Mouse (Mus musculus): ENCODE results near the gene Lin37. TPM values are rescaled to one million over a fixed set of nuclear protein-coding genes. Genes with fewer than 3 reads are reported as not detected.

Lin37 gene
- polyA plus RNA-seq, 1 experiment from 2014 or later = 45.6 TPM

DNA sequence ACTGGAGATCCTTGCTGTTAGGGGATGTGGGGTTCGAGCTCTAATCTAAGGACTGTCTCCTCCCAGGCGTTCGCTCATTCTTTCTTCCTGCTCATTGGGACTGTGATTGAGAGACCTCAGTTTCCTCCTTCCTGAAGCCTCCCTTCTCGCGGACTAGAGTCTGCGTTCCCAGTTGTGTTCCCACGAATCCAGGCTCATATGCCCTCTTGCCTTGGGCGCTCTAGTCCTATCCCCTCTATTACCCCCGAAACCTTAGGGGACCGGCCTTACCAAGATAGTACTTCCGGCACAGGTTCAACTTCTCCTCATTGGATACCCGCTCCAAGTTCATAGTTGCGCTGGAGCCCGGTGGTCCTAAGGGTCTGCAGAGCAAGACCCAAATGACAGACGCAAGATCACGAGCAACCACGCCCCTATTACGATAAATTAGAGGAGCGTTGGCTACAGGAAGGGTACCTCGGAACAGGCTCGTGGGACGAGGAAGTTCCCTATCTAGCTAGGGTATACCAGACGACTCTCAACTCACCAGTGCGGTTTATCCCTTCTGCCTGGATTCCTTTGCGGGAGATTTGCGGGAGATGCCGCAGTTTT, 3.0 kb upstream of the Lin37 start:
- H3K4me1 ChIP-seq = peaks cover 33% of the 10 kb centered on the region
- H3K27me3 ChIP-seq = no peaks in the 10 kb centered on the region
- peaks cover 16% of the 10 kb centered on the region for H3K36me3 ChIP-seq
- WGBS = 1% methylated on average over 27 of the region's 27 CpGs
- H3K4me2 ChIP-seq (replicated peaks) = peak overlapping the region; percentile 81
- peak overlapping the region; percentile 55 for H3K9ac ChIP-seq
- H3K4me3 ChIP-seq (replicated peaks) = peak overlapping the region; percentile 94
- H3K27ac ChIP-seq (replicated peaks) = peak overlapping the region; percentile 98
- ATAC-seq (ENCODE audit: insufficient number of reproducible peaks, low FRiP score, low TSS enrichment, low read depth) = no peak
- no peaks in the 10 kb centered on the region for H3K9me3 ChIP-seq (replicated peaks)

DNA sequence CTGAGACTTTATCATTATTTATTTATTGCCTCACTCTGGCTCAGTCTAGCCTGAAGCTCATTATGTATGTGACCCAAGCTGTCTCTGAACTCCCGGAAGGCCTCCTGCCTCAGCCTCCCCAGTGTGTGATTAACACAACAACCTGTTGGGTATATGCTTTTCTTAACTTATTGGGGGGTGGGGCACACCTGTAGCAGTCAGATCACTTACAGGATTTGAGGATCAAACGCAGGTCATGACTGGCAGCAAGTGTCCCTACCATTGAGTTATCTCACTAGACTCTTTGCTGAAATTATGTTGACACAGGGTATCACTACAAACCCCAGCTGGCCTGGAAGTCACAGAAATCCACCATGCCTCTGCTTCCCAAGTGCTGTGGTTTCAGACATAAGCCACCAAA, 658 bp upstream of the Lin37 start:
- ATAC-seq (ENCODE audit: insufficient number of reproducible peaks, low FRiP score, low TSS enrichment, low read depth) = no peak
- Histone ChIP-seq H3K4me2 (replicated peaks) (peak overlapping the region; percentile 86; the same call in 1 of the 2 replicates), H3K4me1 (peaks cover 33% of the 10 kb centered on the region), H3K9me3 (replicated peaks) (no peaks in the 10 kb centered on the region), H3K27ac (replicated peaks) (no peak overlapping the region), H3K9ac (0 out of 2 replicates have a peak overlapping the region, but pooled peaks have one; percentile 2), H3K27me3 (no peaks in the 10 kb centered on the region), H3K36me3 (peaks cover 23% of the 10 kb centered on the region), H3K4me3 (replicated peaks) (no peak overlapping the region)
- 67% methylated on average over 2 of the region's 2 CpGs for WGBS

DNA sequence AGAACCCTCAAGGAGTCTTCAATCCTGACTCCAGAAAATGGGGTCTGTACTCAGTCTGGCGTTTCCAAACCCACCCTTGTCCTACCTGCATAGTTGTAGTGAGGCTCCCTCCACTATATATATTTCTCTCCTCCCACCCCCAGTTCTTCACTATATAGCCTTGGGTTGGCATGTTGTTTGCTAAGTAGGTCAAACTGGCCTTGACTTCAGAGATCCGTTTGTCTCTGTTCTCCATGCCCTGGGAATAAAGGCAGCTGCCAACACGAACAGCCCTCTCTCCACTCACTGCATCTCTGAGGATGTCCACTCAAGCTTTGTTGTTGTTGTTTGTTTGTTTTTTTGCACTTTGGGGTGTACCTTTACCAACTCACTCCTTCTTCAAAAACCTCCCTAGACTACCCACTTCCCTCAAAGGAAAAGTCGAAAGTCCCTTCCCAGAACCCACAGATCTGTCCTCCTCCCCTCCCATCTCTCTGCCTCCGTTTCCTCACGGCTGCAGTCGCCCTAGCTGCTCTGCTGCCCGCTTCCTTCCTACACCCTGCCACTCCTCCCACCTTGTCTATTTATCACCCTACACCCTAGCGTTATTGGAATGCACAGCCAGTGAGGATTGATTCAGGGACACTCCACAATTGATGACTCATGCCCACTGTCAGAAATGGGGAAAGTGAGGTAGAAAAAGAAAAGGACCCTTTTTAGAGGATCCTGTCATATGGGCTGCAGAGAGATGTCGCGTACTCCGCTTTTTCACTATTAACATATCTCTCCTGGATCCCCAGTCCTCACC, 789 bp downstream of the Lin37 start:
- Histone ChIP-seq H3K36me3 (peaks cover 30% of the 10 kb centered on the region), H3K9me3 (replicated peaks) (no peaks in the 10 kb centered on the region), H3K27ac (replicated peaks) (peak overlapping the region; percentile 71), H3K4me1 (peaks cover 30% of the 10 kb centered on the region), H3K27me3 (no peaks in the 10 kb centered on the region), H3K4me2 (replicated peaks) (peak overlapping the region; percentile 86), H3K9ac (peak overlapping the region; percentile 79), H3K4me3 (replicated peaks) (peak overlapping the region; percentile 74)
- no peak for ATAC-seq (ENCODE audit: insufficient number of reproducible peaks, low FRiP score, low TSS enrichment, low read depth)
- WGBS = 14% methylated on average over 12 of the region's 12 CpGs

DNA sequence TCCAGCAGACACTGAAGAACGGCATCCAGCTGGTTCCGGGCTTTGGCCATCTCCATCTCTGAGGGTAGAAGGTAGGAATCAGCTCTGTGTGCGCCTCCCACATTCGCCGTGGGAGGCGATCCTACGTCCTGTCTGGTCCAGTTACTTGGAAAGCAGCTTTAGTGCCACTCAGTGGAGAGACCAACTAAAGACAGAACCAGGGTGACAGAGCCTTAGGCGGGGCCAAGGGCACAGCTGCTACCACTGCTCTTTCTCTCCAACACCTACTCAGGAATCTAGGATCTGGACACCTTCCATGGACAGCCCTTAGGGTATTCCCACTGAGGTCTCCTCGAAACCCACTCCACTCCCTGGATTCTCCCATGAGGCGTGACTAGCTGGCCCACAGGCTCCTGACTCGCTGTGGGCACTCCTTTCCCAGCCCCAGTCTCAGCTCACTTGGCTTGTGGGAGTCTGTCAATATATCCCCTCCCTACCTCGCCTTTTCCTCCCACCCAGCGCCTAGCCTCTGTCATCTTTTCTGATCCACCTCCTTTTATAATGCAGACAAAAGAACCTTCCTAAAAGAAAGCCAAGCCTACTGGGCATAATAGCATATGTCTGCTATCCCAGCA, 1.6 kb downstream of the Lin37 start:
- H3K4me2 ChIP-seq (replicated peaks) = peak overlapping the region; percentile 86
- H3K9me3 ChIP-seq (replicated peaks) = no peaks in the 10 kb centered on the region
- 87% methylated on average over 13 of the region's 13 CpGs for WGBS
- H3K27me3 ChIP-seq = no peaks in the 10 kb centered on the region
- no peak overlapping the region for H3K9ac ChIP-seq
- H3K4me1 ChIP-seq = peaks cover 36% of the 10 kb centered on the region
- ATAC-seq (ENCODE audit: insufficient number of reproducible peaks, low FRiP score, low TSS enrichment, low read depth) = no peak
- no peak overlapping the region for H3K27ac ChIP-seq (replicated peaks)
- H3K36me3 ChIP-seq = peaks cover 30% of the 10 kb centered on the region
- H3K4me3 ChIP-seq (replicated peaks) = peak overlapping the region; percentile 74

DNA sequence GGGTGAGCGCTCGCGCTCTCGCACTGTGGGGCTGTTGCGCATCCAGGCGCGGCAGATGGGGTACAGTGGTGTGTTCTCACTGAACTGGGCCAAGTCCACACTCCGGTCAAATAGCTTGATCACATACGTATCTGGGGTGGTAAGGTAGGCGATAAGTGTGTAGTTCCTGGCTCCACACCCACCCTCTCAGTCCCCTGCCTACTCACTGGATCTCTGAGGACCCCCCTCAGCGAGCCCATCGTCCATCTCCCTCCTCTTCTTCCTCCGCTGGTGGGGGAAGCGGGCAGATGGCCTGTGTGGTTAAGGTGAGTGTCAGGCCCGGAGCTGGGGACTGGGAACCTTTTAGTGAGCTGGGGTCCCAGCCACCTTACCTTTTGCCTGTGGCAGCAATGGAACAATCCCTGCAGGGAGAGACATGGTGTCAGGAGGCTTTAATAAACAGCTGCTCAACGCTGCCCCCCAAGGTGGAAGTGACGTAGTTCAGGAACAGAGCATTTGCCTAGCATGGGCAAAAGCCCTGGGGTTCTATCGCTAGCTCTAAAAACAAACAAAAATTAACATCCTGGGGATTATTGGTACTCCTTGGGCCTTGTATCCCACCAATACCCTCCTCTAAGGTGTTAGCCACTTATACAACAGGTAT, 2.6 kb downstream of the Lin37 start:
- Histone ChIP-seq H3K9me3 (replicated peaks) (no peaks in the 10 kb centered on the region), H3K36me3 (peaks cover 30% of the 10 kb centered on the region), H3K4me2 (replicated peaks) (no peak overlapping the region), H3K4me3 (replicated peaks) (no peak overlapping the region), H3K27me3 (no peaks in the 10 kb centered on the region), H3K9ac (no peak overlapping the region), H3K27ac (replicated peaks) (no peak overlapping the region), H3K4me1 (peaks cover 38% of the 10 kb centered on the region)
- ATAC-seq (ENCODE audit: insufficient number of reproducible peaks, low FRiP score, low TSS enrichment, low read depth) = no peak
- 92% methylated on average over 18 of the region's 18 CpGs for WGBS

DNA sequence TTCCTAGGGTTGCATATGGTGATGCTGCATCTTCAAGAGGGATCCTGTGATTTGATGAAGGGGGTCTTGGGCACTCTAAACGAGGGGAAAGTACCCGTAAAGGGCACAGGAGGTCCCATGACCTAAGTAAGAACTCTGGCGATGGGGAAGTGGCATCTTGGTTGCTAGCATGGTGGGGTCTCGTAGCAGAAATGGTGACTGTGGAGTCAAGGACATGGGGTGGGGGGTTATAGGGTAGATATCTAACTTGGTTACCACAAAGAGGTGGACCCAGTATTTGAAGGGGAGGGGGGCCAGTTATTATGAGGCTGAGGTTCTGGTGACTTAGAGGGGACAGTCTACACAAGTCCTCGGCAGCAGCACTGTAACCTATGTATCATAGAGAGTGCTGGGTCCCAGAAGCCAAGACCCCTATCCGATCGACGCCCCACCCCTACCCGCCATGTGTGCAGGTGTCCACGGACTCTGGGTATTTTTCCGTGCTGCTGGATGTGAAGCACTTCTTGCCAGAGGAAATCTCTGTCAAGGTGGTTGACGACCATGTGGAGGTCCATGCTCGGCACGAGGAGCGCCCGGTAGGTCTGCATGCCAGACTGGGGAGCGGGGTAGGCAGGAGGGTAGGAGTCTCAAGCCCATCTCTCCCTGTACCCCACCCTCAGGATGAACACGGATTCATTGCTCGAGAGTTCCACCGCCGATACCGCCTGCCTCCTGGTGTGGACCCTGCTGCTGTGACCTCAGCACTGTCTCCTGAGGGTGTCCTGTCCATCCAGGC, 5.6 kb downstream of the Lin37 start:
- no peak for ATAC-seq (ENCODE audit: insufficient number of reproducible peaks, low FRiP score, low TSS enrichment, low read depth)
- peaks cover 30% of the 10 kb centered on the region for H3K36me3 ChIP-seq
- H3K9me3 ChIP-seq (replicated peaks) = no peaks in the 10 kb centered on the region
- 86% methylated on average over 22 of the region's 22 CpGs for WGBS
- peaks cover 30% of the 10 kb centered on the region for H3K4me1 ChIP-seq
- peak overlapping the region; percentile 81 for H3K4me3 ChIP-seq (replicated peaks)
- peak overlapping the region; percentile 96 for H3K4me2 ChIP-seq (replicated peaks)
- peak overlapping the region; percentile 100; the same call in 1 of the 2 replicates for H3K27ac ChIP-seq (replicated peaks)
- peak overlapping the region; percentile 59; the same call in 1 of the 2 replicates for H3K9ac ChIP-seq
- no peaks in the 10 kb centered on the region for H3K27me3 ChIP-seq

DNA sequence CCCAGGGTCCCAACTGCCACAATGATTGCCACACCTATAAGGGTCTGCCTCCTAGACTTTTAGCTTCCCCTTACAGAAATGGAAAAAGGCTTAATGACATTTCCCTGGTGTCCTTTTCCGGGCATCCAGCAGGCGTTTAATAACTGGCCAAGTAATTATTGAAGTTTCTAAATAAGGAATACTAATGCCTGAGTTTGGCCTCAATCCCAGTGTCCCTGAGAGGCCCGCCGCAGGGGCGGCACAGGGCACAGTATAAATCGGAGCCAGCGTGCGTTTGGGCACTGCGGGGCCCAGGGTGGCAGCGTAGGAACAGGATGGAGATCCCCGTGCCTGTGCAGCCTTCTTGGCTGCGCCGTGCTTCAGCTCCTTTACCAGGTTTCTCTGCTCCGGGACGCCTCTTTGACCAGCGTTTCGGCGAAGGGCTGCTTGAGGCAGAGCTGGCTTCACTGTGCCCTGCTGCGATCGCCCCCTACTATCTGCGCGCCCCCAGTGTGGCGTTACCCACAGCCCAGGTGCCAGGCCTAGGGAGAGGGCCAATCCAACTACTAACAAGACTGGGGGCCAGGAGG, 6.5 kb downstream of the Lin37 start:
- Histone ChIP-seq H3K4me2 (replicated peaks) (peak overlapping the region; percentile 96), H3K27me3 (no peaks in the 10 kb centered on the region), H3K4me1 (peaks cover 21% of the 10 kb centered on the region), H3K4me3 (replicated peaks) (peak overlapping the region; percentile 81), H3K27ac (replicated peaks) (peak overlapping the region; percentile 100), H3K9ac (peak overlapping the region; percentile 59), H3K36me3 (peaks cover 32% of the 10 kb centered on the region), H3K9me3 (replicated peaks) (no peaks in the 10 kb centered on the region)
- WGBS = 3% methylated on average over 23 of the region's 23 CpGs
- ATAC-seq (ENCODE audit: insufficient number of reproducible peaks, low FRiP score, low TSS enrichment, low read depth) = no peak

DNA sequence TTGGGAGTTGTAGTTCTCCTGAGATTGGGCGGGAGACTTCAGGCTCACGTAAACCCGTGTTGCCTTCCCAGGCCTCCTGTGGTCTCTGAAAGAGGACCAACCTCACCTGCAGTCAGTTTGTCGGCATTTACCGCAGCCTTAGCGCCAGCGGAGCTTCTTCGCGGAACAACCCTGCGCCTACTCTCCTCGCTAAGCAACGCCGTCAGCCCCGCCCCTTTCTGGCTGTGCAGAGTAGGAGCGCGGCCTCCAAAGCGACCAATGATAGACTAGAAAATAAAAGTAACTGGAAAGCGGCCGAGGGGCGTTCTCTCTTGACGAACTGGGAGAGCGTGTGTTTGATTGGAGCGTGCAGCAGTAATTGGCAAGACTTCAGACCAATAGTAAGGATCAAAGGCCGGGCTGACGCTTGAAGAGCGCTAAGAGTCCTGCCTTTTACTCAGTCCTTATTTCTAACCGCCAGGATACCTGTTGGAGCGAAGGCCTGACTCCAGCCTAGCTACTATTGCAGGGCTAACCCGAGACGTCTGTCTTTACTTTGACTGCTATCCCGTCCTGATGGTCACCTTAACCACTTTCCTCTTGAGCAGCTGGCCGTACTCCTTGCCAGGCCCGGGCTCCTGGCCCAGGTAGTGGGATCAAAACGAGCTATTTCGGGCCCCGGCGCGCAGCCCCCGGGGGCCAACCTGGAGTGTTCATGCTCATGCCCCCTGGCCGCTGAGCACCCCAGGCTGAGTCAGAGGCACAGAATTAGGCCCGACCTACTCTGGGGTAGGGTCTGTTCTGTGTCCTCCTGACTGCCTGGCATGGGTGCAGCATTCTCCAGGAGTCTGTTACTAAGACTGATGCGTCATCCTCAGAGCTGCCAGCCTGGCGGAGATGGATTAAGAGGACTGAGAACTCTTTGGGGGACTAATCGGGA, 7.3 kb downstream of the Lin37 start, which contains the start of the genes Hspb6 and Proser3:
Hspb6 (plus strand) TSS at position 77 of the 919 bp plus-strand sequence.
Proser3 (minus strand) TSS at position 198 of the 919 bp plus-strand sequence.
- peaks cover 38% of the 10 kb centered on the region for H3K36me3 ChIP-seq
- peaks cover 17% of the 10 kb centered on the region for H3K4me1 ChIP-seq
- H3K9ac ChIP-seq = peak within 1 kb of the TSS; percentile 63
- peak; percentile 95 for ATAC-seq (ENCODE audit: insufficient number of reproducible peaks, low FRiP score, low TSS enrichment, low read depth)
- H3K4me2 ChIP-seq (replicated peaks) = peak within 1 kb of the TSS; percentile 96
- H3K9me3 ChIP-seq (replicated peaks) = no peaks in the 10 kb centered on the region
- WGBS = under 1% methylated on average over 44 of the region's 44 CpGs
- no peaks in the 10 kb centered on the region for H3K27me3 ChIP-seq
- peak within 1 kb of the TSS; percentile 81 for H3K4me3 ChIP-seq (replicated peaks)
- H3K27ac ChIP-seq (replicated peaks) = peak within 1 kb of the TSS; percentile 100

DNA sequence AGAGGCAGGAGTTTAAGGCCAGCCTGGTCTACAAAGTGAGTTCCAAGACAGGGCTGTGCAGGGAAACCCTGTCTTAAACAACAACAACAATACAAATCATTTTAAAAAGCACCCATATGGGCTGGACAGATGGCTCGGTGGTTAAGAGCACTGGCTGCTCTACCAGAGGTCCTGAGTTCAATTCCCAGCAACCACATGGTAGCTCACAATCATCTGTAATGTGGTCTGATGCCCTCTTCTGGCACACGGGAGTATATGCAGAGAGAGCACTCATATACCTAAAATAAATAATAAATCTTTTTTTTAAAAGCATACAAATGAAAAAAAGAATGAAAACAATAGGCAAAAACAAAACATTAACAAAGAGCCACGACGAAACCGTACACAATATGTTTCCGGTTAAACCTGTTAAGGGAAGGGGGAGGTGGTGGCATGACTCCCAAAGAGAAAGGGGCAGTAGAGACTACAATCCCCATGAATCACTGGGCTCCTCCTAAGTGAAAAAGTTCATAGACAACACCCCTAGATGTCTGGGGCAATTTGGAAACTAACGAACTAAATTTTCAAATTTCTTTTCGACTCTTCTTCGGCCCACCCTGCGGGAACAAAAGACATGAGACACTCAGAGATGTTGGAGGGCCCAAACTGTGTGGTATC, 8.1 kb downstream of the Lin37 start:
- Histone ChIP-seq H3K9me3 (replicated peaks) (no peaks in the 10 kb centered on the region), H3K27me3 (no peaks in the 10 kb centered on the region), H3K9ac (peak overlapping the region; percentile 63), H3K4me2 (replicated peaks) (peak overlapping the region; percentile 96), H3K36me3 (peaks cover 31% of the 10 kb centered on the region), H3K4me1 (peaks cover 17% of the 10 kb centered on the region), H3K27ac (replicated peaks) (peak overlapping the region; percentile 100), H3K4me3 (replicated peaks) (peak overlapping the region; percentile 81)
- 3% methylated on average over 10 of the region's 10 CpGs for WGBS
- ATAC-seq (ENCODE audit: insufficient number of reproducible peaks, low FRiP score, low TSS enrichment, low read depth) = peak; percentile 73
